Mouse (Mus musculus): ENCODE measurements around the gene Sec31a. TPM values are rescaled to one million over a fixed set of nuclear protein-coding genes. Genes with fewer than 3 reads are reported as not detected.
"Not testable (repeated sequence)": the region's sequence is repeated elsewhere in the genome, so short reads cannot be mapped to it uniquely, and the experiment has no call there.

Sec31a gene
- total RNA-seq, 2 experiments from 2014 or later, result 65.4 to 71.0 TPM

- intact Hi-C loops (cut with DNase I), result no loop called here
- no peak for TF ChIP-seq CTCF (IDR thresholded peaks at IDR 0.05)
- DNase-seq, result no peak
- Histone ChIP-seq H3K27ac (no peak overlapping the region), H3K4me3 (peak overlapping the region; percentile 92)
Observed at GRCm38 (mm10) chr5:100428031-100428733, 12.1 kb upstream of the Sec31a start.

GRCm38 (mm10) chr5:100427276-100427675, 11.2 kb upstream of the Sec31a start:
- no peak for TF ChIP-seq CTCF (IDR thresholded peaks at IDR 0.05)
- intact Hi-C loops (cut with DNase I), result no loop called here

GRCm38 (mm10) chr5:100425823-100426222, 9.8 kb upstream of the Sec31a start:
- DNase-seq; intact Hi-C loops (cut with DNase I); H3K4me3 ChIP-seq; H3K27ac ChIP-seq: not testable (repeated sequence)

More at GRCm38 (mm10) chr5:100427276-100427675, 11.2 kb upstream of the Sec31a start:
- Histone ChIP-seq H3K27ac (no peak overlapping the region), H3K4me3 (no peak overlapping the region)
- DNase-seq, result no peak

- no peak overlapping the region for H3K27ac ChIP-seq
- no peak for TF ChIP-seq CTCF (IDR thresholded peaks at IDR 0.05)
- H3K4me3 ChIP-seq, result no peak overlapping the region
- no peak for DNase-seq
- intact Hi-C loops (cut with DNase I), result no loop called here
Observed at GRCm38 (mm10) chr5:100424252-100424651, 8.2 kb upstream of the Sec31a start.

- no peak for TF ChIP-seq CTCF (IDR thresholded peaks at IDR 0.05)
- Histone ChIP-seq H3K4me3 (no peak overlapping the region), H3K27ac (no peak overlapping the region)
- intact Hi-C loops (cut with DNase I), result no loop called here
- DNase-seq, result no peak
Observed at GRCm38 (mm10) chr5:100423626-100424025, 7.6 kb upstream of the Sec31a start.

GRCm38 (mm10) chr5:100418861-100419260, 2.8 kb upstream of the Sec31a start:
- TF ChIP-seq CTCF (IDR thresholded peaks at IDR 0.05), result no peak
- no peak overlapping the region for H3K4me3 ChIP-seq
- intact Hi-C loops (cut with DNase I), result loop anchor here (10.0 kb wide), 1 partner anchor 384 kb away; the partner anchor contains the start of genes Enoph1 and Hnrnpdl
- DNase-seq, result no peak
- H3K27ac ChIP-seq, result no peak overlapping the region

- no peak for TF ChIP-seq CTCF (IDR thresholded peaks at IDR 0.05)
- no peak overlapping the region for H3K4me3 ChIP-seq
- intact Hi-C loops (cut with DNase I), result loop anchor here (10.0 kb wide), 1 partner anchor 383 kb away; the partner anchor contains the start of genes Enoph1 and Hnrnpdl
- no peak for DNase-seq
- no peak overlapping the region for H3K27ac ChIP-seq
Observed at GRCm38 (mm10) chr5:100418077-100418476, 2.0 kb upstream of the Sec31a start.

- H3K4me3 ChIP-seq, result peak overlapping the region; percentile 94
- intact Hi-C loops (cut with DNase I), result loop anchor here (10.0 kb wide), 1 partner anchor 380 kb away; the partner anchor contains the start of genes Enoph1 and Hnrnpdl
- H3K27ac ChIP-seq, result peak overlapping the region; percentile 97
- no peak for DNase-seq
- TF ChIP-seq CTCF (IDR thresholded peaks at IDR 0.05), result no peak
Observed at GRCm38 (mm10) chr5:100414474-100415196, 1.4 kb downstream of the Sec31a start.

DNA sequence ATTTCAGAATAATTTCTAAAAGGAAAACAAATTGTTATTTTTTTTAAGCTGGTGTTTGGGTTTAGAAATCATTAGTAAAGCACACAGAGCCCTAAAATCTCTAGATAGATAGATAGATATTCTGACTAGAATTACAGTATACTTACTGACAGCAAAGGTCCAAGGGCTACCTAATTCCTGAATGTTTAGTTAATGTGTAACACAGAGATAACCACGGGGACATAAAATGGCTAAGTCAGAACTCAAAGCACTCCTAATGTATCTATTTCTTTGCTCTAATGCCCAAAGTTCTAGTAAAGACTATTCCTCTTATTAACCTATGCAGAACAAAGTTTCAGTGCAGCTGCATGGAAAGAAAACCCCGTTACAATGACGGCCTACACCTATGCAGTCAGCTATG, 3.1 kb downstream of the Sec31a start:
- intact Hi-C loops (cut with DNase I), result loop anchor here (10.0 kb wide), 1 partner anchor 378 kb away; the partner anchor contains the start of genes Enoph1 and Hnrnpdl
- Histone ChIP-seq H3K4me3 (peak overlapping the region; percentile 94; the same call in 1 of the 2 replicates), H3K27ac (no peak overlapping the region)
- DNase-seq, result no peak
- TF ChIP-seq CTCF (IDR thresholded peaks at IDR 0.05), result no peak

- no peak for DNase-seq
- intact Hi-C loops (cut with DNase I), result loop anchor here (10.0 kb wide), 1 partner anchor 375 kb away; the partner anchor contains the start of genes Enoph1 and Hnrnpdl
- no peak overlapping the region for H3K27ac ChIP-seq
- TF ChIP-seq CTCF (IDR thresholded peaks at IDR 0.05), result no peak
- H3K4me3 ChIP-seq, result no peak overlapping the region
Observed at GRCm38 (mm10) chr5:100410281-100410680, 5.8 kb downstream of the Sec31a start.

DNA sequence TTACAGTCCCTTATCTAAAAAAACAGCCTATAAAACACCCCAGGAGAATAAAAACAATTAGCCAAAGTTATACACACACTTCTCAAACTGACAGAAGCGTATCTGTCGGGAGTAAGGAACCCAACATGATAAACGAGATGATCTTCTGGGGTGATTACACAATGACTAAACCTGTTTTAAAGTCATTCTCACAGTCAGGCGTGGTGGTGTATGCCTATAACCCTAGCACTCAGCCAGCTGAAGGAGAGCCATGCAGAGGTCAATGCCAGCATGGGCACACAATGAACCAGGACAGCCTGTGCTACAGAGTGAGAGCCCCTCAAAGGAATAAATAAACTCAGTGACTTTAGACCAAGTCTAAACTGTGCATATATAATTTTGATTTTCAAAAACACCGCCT, 7.5 kb downstream of the Sec31a start:
- no peak for DNase-seq
- no peak for TF ChIP-seq CTCF (IDR thresholded peaks at IDR 0.05)
- Histone ChIP-seq H3K27ac (no peak overlapping the region), H3K4me3 (no peak overlapping the region)
- intact Hi-C loops (cut with DNase I), result no loop called here

- H3K27ac ChIP-seq, result no peak overlapping the region
- no peak for TF ChIP-seq CTCF (IDR thresholded peaks at IDR 0.05)
- no peak for DNase-seq
- H3K4me3 ChIP-seq, result no peak overlapping the region
- intact Hi-C loops (cut with DNase I), result loop anchor here (10.0 kb wide), 1 partner anchor 278 kb away; the partner anchor contains the start of gene Coq2
Observed at GRCm38 (mm10) chr5:100396753-100397152, 19.3 kb downstream of the Sec31a start.

DNA sequence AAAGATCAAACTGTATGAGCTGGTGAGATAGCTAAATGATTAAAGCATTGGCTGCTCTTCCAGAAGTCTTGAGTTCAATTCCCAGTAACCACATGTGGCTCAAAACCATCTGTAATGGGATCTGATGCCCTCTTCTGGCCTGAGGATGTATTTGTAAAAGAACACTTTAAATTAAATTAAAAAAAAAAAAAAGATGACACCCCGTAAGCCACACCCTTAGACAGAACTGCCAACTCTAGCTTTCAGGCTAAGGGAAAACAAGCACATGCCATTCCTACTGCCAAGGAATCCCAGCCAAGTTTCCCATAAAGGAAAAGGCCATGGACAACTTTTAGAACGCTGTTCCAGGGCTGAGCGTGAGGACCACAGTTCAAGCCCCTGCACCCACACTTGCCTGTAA, 22.4 kb downstream of the Sec31a start:
- intact Hi-C loops (cut with DNase I), result loop anchor here (10.0 kb wide), 1 partner anchor 281 kb away; the partner anchor contains the start of gene Coq2
- no peak for TF ChIP-seq CTCF (IDR thresholded peaks at IDR 0.05)
- no peak overlapping the region for H3K27ac ChIP-seq
- no peak overlapping the region for H3K4me3 ChIP-seq
- DNase-seq, result no peak
